Mouse (Mus musculus) ovary, adult 10 weeks (tissue): Measurements from ENCODE around the gene Gm21852. TPM values are rescaled to one million over a fixed set of nuclear protein-coding genes. Genes with fewer than 3 reads are reported as not detected.

ENCODE experiments used
- polyA plus RNA-seq: library from polyadenylated mRNA; stranded (reverse); fragments of 350-450 nt; fragmentation: Illumina TruSeq; extraction: RNeasy Lipid Tissue Mini Kit (QIAGEN cat#74804); gene quantifications from one replicate; pipeline ENCODE4 v1.2.3, GENCODE M21; 2014

Gene Gm21852
- not detected for polyA plus RNA-seq

GRCm38 (mm10) chrY:40651896-40652295, at the start of gene Gm21852:
TSS of gene Gm21852 (minus strand) at chrY:40651996.

Other genes with a start within 250 kb of the Gm21852 start
- not detected for gene Gm21797, start 123.8 kb upstream of the Gm21852 start, polyA plus RNA-seq
- gene Gm20795, start 152.9 kb upstream of the Gm21852 start, polyA plus RNA-seq, result not detected